Mouse (Mus musculus): ENCODE measurements around the gene Wdr31. TPM values are rescaled to one million over a fixed set of nuclear protein-coding genes. Genes with fewer than 3 reads are reported as not detected.

Gene Wdr31
- polyA plus RNA-seq, 1 experiment: 10.5 TPM

DNA sequence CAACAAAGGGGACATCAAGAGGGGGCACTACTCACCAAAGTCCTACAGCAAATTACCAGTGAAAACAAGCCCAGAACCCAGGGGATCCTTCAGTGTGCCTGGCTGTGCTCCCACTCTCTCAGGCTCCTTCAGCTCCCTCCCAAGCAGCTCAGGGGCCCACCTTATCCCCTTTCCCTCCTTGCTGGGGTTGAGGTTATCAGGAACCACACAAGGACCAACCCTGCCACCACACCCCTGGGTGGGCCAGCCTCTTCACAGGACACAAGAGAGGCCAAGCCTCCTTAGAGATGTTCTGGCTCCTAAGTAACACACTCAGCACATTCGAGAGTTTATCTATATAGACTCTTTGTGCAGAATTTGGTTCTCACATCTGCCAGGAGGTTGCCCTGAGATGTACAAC is 45.9 kb upstream of the Wdr31 start:
- Histone ChIP-seq H3K27ac (ENCODE audit: insufficient read depth, low read depth, low read length) (peak overlapping the region; percentile 69), H3K27me3 (replicated peaks; ENCODE audit: control insufficient read depth, insufficient read depth, low read length) (no peaks in the 10 kb centered on the region), H3K4me3 (ENCODE audit: insufficient read depth, low read depth, low read length) (no peak overlapping the region), H3K36me3 (ENCODE audit: control insufficient read depth, insufficient read depth, low read length) (no peaks in the 10 kb centered on the region), H3K4me1 (ENCODE audit: control insufficient read depth, insufficient read depth, low read length) (peaks cover 35% of the 10 kb centered on the region)
- no peak for DNase-seq
- 42% methylated on average over 1 of the region's 1 CpGs for WGBS
- TF ChIP-seq POLR2A (IDR thresholded peaks at IDR 0.05; ENCODE audit: low read depth, low read length) (no peak), CTCF (conservative IDR thresholded peaks at IDR 0.05; ENCODE audit: insufficient read depth, insufficient read length, low read depth, low read length) (no peak)

- Histone ChIP-seq H3K36me3 (ENCODE audit: control insufficient read depth, insufficient read depth, low read length) (no peaks in the 10 kb centered on the region), H3K27me3 (replicated peaks; ENCODE audit: control insufficient read depth, insufficient read depth, low read length) (no peaks in the 10 kb centered on the region), H3K4me3 (ENCODE audit: insufficient read depth, low read depth, low read length) (no peak overlapping the region), H3K4me1 (ENCODE audit: control insufficient read depth, insufficient read depth, low read length) (peaks cover 35% of the 10 kb centered on the region), H3K27ac (ENCODE audit: insufficient read depth, low read depth, low read length) (peak overlapping the region; percentile 69)
- TF ChIP-seq POLR2A (IDR thresholded peaks at IDR 0.05; ENCODE audit: low read depth, low read length) (no peak), CTCF (conservative IDR thresholded peaks at IDR 0.05; ENCODE audit: insufficient read depth, insufficient read length, low read depth, low read length) (no peak)
- 35% methylated on average over 2 of the region's 2 CpGs for WGBS
- peak; percentile 87 for DNase-seq
Measured at GRCm38 (mm10) chr4:62516079-62516478, 45.4 kb upstream of the Wdr31 start.

DNA sequence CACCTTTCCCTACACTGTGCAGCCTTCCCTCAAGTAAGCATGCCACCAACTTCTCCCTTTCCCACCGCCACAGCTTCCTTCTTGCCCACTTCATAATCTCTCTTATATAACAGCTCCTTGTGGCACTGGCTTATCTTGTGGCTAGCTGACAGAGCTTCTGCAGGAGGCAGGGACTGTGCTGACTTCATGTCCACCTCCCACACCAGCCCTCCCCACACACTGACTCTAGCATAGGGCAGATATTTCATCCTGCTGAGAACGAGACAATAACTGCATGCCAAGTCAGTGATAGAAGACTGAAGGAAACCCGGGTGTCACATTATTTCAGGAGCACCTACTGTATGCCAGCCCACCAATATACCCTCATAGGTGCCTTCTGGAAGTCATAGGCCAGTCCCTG is 44.8 kb upstream of the Wdr31 start:
- no peaks in the 10 kb centered on the region for H3K27me3 ChIP-seq (replicated peaks; ENCODE audit: control insufficient read depth, insufficient read depth, low read length)
- H3K4me1 ChIP-seq (ENCODE audit: control insufficient read depth, insufficient read depth, low read length): peaks cover 35% of the 10 kb centered on the region
- H3K27ac ChIP-seq (ENCODE audit: insufficient read depth, low read depth, low read length): peak overlapping the region; percentile 41

DNA sequence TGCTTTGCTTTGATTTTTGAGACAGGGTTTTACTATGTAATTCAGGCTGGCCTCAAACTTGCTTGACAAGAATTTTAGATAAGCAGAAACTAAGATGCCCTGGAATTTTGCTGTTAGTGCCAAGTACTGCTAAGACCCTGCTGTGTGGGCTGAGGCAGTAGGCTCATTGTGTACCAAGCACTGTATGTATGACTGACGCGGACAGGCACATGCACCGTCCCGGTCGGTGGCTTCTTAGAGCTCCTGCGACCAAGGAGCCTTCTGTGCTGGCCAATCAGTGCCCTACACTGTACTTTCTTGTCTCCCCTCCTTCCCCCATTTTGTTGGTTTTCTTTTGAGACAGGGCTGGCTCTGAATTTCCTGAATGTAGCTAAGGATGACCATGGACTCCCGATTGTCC is 44.3 kb upstream of the Wdr31 start:
- Histone ChIP-seq H3K27me3 (replicated peaks; ENCODE audit: control insufficient read depth, insufficient read depth, low read length) (no peaks in the 10 kb centered on the region), H3K36me3 (ENCODE audit: control insufficient read depth, insufficient read depth, low read length) (peaks cover 2% of the 10 kb centered on the region; the same call in 1 of the 2 replicates), H3K27ac (ENCODE audit: insufficient read depth, low read depth, low read length) (peak overlapping the region; percentile 41), H3K4me1 (ENCODE audit: control insufficient read depth, insufficient read depth, low read length) (peaks cover 35% of the 10 kb centered on the region), H3K4me3 (ENCODE audit: insufficient read depth, low read depth, low read length) (no peak overlapping the region)
- DNase-seq: no peak
- WGBS: 87% methylated on average over 7 of the region's 7 CpGs
- no peak for TF ChIP-seq POLR2A (IDR thresholded peaks at IDR 0.05; ENCODE audit: low read depth, low read length)

More for the DNA sequence above, 44.8 kb upstream of the Wdr31 start:
- WGBS: 46% methylated on average over 3 of the region's 3 CpGs
- no peak for DNase-seq
- Histone ChIP-seq H3K36me3 (ENCODE audit: control insufficient read depth, insufficient read depth, low read length) (peaks cover 2% of the 10 kb centered on the region; the same call in 1 of the 2 replicates), H3K4me3 (ENCODE audit: insufficient read depth, low read depth, low read length) (no peak overlapping the region)
- no peak for TF ChIP-seq POLR2A (IDR thresholded peaks at IDR 0.05; ENCODE audit: low read depth, low read length)
- no peak for TF ChIP-seq CTCF (conservative IDR thresholded peaks at IDR 0.05; ENCODE audit: insufficient read depth, insufficient read length, low read depth, low read length)

DNA sequence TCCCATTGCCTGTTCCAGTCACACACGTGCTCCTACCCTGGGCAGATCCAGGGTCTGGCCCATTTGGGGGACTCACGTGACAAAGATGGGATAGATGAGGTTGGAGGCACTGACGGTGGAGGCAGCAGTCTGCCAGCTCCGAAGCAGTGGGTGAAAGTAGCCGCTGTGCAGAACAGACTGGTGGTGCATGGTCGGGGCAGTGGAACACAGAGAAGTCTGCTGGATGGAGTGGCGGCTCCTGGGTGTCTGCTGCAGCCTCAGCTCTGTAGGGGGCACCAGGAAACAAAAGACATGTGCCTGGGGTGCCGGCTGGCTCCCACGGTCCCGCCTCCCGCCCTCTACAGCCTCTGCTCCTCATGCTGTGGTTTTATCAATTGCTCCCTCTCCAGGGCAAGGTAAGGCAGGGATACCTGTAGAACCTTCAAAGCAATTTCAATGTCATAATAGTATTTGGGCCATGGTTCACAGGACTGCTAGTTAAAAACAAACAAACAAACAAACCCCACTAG is 43.4 kb upstream of the Wdr31 start:
- peaks cover 2% of the 10 kb centered on the region; the same call in 1 of the 2 replicates for H3K36me3 ChIP-seq (ENCODE audit: control insufficient read depth, insufficient read depth, low read length)
- TF ChIP-seq CTCF (conservative IDR thresholded peaks at IDR 0.05; ENCODE audit: insufficient read depth, insufficient read length, low read depth, low read length) (no peak), POLR2A (IDR thresholded peaks at IDR 0.05; ENCODE audit: low read depth, low read length) (no peak)
- no peak for DNase-seq
- 67% methylated on average over 11 of the region's 11 CpGs for WGBS
- no peaks in the 10 kb centered on the region for H3K27me3 ChIP-seq (replicated peaks; ENCODE audit: control insufficient read depth, insufficient read depth, low read length)
- H3K4me1 ChIP-seq (ENCODE audit: control insufficient read depth, insufficient read depth, low read length): peaks cover 40% of the 10 kb centered on the region
- H3K27ac ChIP-seq (ENCODE audit: insufficient read depth, low read depth, low read length): no peak overlapping the region
- no peak overlapping the region for H3K4me3 ChIP-seq (ENCODE audit: insufficient read depth, low read depth, low read length)

DNA sequence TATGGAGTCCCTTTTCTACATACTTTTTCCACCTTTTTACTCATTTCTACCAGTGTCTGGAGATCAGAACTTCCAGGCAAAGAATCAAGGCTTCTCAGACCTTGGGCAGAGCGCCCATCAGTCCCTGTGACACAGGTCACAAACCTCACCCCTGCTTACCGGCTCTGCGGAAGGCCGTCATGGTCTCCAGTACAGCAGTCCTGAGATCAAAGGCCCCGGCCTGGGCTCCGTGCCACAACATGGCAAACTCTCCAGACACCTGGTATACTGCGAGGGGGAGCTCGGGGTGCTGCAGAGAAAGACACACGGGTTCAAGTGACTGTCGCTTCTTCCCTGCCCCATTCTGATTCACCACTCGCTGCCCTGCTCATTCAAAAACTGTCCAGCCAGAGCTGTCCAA is 39.2 kb upstream of the Wdr31 start:
- WGBS: 44% methylated on average over 11 of the region's 11 CpGs
- peaks cover 16% of the 10 kb centered on the region for H3K4me1 ChIP-seq (ENCODE audit: control insufficient read depth, insufficient read depth, low read length)
- peaks cover 2% of the 10 kb centered on the region; the same call in 1 of the 2 replicates for H3K36me3 ChIP-seq (ENCODE audit: control insufficient read depth, insufficient read depth, low read length)
- H3K27ac ChIP-seq (ENCODE audit: insufficient read depth, low read depth, low read length): no peak overlapping the region
- H3K4me3 ChIP-seq (ENCODE audit: insufficient read depth, low read depth, low read length): no peak overlapping the region
- DNase-seq: peak; percentile 93
- no peaks in the 10 kb centered on the region for H3K27me3 ChIP-seq (replicated peaks; ENCODE audit: control insufficient read depth, insufficient read depth, low read length)
- TF ChIP-seq CTCF (conservative IDR thresholded peaks at IDR 0.05; ENCODE audit: insufficient read depth, insufficient read length, low read depth, low read length) (no peak), POLR2A (IDR thresholded peaks at IDR 0.05; ENCODE audit: low read depth, low read length) (no peak)

DNA sequence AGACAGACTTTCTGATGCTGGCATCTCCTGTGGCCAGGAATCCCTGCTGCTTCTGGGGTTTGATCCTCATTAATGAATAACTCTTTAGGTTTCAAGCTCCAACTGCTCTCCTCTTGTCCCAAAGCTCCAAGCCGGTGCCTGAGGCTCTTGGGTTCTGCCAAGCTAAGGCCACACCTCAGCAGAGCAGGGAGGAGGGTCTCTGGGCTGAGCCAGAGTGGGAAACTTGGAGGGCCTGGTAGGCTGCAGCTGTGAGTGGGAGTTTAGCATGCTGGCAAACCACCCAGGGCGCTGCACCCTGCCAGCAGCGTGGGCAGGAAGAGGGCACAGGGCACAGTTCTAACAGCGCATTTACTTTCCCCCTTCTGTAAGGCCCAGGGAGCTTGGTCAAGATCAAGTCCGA is 38.1 kb upstream of the Wdr31 start:
- Histone ChIP-seq H3K36me3 (ENCODE audit: control insufficient read depth, insufficient read depth, low read length) (peaks cover 2% of the 10 kb centered on the region; the same call in 1 of the 2 replicates), H3K27ac (ENCODE audit: insufficient read depth, low read depth, low read length) (no peak overlapping the region), H3K27me3 (replicated peaks; ENCODE audit: control insufficient read depth, insufficient read depth, low read length) (no peaks in the 10 kb centered on the region), H3K4me1 (ENCODE audit: control insufficient read depth, insufficient read depth, low read length) (peaks cover 15% of the 10 kb centered on the region; the same call in 1 of the 2 replicates), H3K4me3 (ENCODE audit: insufficient read depth, low read depth, low read length) (no peak overlapping the region)
- 37% methylated on average over 5 of the region's 5 CpGs for WGBS
- TF ChIP-seq CTCF (conservative IDR thresholded peaks at IDR 0.05; ENCODE audit: insufficient read depth, insufficient read length, low read depth, low read length) (no peak), POLR2A (IDR thresholded peaks at IDR 0.05; ENCODE audit: low read depth, low read length) (no peak)
- peak; percentile 57 for DNase-seq
